Mouse (Mus musculus): ENCODE data around the gene Ints11. TPM values are rescaled to one million over a fixed set of nuclear protein-coding genes. Genes with fewer than 3 reads are reported as not detected.

Ints11 gene
- polyA plus RNA-seq, 1 experiment, result 32.3 TPM

DNA sequence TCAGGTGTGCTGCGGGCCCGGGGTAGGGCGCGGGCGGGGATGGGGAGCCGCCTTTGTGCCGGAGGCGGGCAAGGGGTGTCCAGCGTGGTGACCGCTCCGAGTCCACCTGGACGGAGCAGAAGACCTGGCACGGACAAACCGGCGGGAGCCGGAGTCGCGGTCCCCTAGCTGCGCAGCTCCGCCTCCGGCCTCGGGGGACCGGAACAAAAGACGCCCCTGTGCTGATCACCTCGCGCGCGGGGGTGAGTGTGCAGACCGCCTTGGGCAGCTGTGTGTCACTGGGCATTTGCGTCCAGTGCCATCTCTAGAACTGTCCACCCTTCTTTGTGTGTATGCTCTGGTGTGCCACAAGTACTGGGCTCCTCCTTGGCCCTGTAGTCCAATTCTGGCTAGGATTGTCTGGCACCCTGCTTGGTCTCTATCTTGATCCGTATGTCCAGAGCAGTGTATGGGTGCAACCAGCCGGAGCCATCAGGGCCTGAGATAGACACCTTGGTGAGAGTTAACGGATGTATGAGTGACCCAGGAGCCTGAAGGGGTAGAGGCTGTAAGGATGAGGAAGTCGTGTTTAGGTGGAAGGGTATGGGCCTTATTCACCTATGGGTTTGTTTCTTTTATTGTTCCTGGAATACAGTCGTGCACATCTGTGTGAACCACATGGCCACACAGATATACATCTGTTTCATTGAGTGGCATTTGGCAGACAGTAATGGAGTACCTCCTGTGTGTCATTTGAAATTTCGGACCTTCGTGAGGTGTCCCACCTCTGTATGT, 23.3 kb downstream of the Ints11 start:
- no peak for DNase-seq (ENCODE audit: low spot score)

- DNase-seq (ENCODE audit: low spot score), result peak; percentile 17
Measured at GRCm38 (mm10) chr4:155893212-155893690, 23.9 kb downstream of the Ints11 start.

DNA sequence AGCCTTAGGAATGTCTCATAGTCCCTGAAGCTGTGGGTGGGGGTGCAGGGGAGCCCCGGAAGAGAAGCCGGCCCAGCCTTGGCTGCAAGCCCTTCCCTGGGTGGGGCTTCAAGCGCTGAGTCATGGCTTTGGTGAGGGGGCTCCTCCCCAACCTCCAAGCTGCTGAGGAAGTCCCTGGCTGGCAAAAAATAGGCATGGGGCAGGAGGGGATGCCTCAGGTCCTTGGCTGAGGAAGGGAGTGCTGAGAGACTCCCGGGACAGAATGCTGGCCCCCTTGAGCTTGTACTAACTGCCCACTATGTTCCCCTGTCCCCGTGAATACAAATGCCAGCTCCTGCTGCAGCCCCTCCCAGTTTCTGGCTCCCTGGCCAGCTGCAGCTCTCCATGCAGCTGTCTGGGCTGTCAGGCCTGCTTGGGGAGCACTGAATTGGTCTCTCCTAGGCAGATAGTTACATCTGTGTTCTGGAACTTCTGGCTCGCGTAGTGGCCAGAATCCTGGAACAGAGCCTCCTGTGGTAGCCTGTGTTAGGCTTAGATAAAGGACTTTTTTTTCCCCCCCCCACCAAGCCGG, 25.1 kb downstream of the Ints11 start:
- peak; percentile 46 for DNase-seq (ENCODE audit: low spot score)

DNA sequence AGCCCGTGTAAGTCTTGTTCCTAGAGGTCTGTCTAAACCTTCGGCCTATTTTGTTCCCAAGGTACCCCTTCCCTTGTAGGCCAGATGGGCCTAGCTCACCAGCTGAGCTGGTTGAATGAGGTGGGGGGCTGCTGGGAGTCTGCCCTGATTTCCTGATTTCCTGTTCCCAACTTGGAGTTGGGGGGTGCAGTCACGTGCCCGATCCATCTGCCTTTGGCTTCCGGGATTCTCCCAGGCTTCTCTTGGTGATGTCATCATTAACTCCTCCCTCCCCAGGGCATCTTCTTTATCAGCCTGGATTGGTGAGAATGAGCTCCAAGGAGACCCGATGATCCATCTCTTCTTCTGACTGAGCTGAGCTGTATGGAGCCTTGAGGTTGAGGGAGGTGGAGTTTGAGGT, 25.9 kb downstream of the Ints11 start:
- DNase-seq (ENCODE audit: low spot score), result peak; percentile 18

GRCm38 (mm10) chr4:155895826-155896225, 26.5 kb downstream of the Ints11 start:
- DNase-seq (ENCODE audit: low spot score), result no peak

DNA sequence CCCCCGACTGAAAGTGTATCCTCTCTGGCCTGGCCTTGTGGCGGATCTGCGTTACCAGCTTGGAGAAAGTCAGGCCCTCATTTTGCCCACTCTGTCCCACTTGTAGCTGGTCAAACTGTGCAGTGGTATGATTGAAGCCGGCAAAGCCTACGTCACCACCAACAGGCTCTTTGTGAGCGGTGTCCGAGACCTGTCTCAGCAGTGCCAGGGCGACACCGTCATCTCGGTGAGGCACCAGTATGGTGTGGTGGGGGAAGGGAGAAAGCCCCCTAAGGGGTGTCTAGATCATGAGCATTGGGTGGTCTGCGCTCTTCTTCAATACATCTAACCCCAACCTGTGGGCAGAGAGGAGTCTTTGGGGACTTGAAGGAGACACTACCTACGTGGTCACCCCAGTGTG, 27.1 kb downstream of the Ints11 start:
- DNase-seq (ENCODE audit: low spot score), result peak; percentile 15

- no peak for DNase-seq (ENCODE audit: low spot score)
Measured at GRCm38 (mm10) chr4:155898318-155898717, 29.0 kb downstream of the Ints11 start.

- no peak for DNase-seq (ENCODE audit: low spot score)
Measured at GRCm38 (mm10) chr4:155899355-155899754, 30.0 kb downstream of the Ints11 start.

DNA sequence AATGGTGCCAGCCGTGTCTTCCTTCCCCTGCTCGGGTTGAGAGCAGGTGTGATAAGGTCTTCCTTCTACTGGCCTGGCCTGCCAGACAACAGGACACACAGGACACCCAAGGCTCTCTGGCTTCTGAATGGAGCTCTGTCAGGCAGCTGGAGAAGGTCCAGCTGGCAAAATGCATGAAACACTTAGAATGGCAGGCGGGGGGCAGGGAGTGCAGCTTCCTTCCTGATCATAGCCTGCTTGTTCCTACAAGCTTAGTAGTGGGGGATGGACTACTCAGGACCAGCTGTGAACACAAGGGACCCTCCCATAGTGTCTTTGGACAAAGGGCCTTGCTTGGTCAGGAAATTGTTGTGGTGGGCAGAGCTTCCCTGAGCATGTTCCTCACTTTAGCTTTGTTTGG, 31.9 kb downstream of the Ints11 start:
- DNase-seq (ENCODE audit: low spot score), result no peak

DNA sequence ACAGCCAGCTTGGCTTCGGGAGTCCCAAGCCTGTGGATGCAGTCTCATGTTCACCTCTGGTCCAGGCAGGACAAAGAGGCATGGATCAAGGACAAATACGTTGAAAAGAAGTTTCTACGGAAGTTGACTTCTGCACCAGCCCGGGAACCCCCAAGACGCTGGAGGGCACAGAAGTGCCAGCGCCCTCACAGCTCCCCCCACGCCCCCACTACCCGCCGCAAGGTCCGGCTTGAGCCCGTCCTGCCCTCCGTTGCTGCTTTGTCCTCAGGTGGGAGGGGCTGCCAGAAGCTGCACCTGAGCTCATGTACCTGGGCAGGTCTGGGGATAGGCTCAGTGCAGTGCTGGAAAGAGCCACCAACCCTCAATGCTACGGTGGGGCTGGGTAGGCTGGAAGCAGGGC, 33.9 kb downstream of the Ints11 start:
- DNase-seq (ENCODE audit: low spot score), result peak; percentile 18

GRCm38 (mm10) chr4:155904318-155905102, 35.2 kb downstream of the Ints11 start:
- DNase-seq (ENCODE audit: low spot score), result peak; percentile 17

DNA sequence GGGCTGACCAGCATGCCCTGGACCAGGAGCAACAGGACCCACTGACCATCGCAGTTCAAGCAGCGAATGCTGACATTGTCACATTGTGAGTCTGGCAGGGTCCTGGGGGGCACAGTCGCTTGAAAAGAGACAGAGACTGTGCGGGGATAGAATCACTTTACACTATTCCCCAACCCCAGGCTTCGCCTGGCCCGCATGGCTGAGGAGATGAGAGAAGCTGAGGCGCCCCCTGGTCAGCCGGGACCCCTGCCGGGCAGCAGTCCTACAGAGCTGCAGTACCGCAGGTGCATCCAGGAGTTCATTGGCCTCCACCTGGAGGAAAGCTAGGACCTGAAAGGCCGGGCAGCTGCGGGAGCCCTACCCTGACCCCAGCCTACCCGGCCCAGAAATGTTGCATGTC, 36.3 kb downstream of the Ints11 start:
- DNase-seq (ENCODE audit: low spot score), result peak; percentile 15

DNA sequence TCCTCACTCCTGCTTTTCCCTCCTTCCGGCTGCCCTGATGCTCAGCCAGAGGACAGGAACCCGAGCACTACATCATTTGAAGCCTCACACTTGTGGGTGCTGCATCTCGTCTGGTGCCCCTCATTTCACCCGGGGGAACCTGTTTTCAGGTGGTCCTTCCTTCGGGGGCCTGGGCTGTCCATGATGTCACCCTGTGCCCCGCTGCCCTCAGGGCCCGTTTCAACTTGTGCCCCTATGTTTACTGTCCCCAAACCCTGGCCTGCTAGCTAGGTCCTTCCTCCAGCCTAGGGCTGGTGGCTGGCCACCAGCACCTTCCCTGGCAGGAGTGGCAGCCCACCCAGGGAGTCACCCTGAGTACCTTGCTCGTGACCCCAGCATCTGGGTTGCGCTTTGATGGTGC, 36.8 kb downstream of the Ints11 start:
- peak; percentile 17 for DNase-seq (ENCODE audit: low spot score)

DNA sequence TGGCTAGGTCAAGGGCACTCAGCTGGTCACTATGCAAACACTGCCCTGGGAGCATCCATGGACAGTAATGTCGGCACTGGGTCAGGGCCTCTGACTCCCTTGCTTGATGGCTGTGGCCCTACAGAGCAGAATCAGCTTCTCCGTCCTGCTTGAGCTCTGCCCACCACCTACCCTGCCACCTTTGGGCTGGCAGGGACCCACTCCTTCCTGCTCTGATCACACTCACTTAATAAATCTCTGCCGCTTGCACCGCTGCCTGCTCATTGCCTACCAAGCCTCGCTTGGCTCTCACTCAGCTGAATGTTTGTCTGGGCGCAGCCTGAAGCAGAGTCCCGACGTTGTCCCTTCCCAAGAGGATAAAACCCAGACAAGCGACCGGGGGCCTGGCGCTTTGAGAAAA, 37.7 kb downstream of the Ints11 start:
- no peak for DNase-seq (ENCODE audit: low spot score)

- DNase-seq (ENCODE audit: low spot score), result no peak
Measured at GRCm38 (mm10) chr4:155908281-155908680, 38.9 kb downstream of the Ints11 start.

DNA sequence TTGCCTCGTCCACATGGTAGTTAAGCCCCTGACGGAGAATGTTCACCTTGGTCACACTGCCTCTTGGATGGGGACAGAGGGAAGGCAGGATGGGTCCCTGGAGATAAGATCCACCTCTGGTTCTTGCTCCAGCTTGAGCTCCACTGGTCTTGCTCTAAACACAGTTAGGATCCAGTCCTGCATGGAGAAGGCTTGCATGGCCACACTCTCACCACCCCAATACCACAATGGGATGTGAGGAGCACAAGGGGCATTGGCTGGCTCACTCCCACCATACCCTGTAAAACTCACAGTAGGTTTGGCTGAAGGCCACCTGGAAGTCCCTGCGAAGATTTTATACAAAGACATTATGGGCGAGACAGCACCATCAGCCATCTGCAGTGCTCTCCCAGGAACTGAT, 39.4 kb downstream of the Ints11 start:
- no peak for DNase-seq (ENCODE audit: low spot score)

DNA sequence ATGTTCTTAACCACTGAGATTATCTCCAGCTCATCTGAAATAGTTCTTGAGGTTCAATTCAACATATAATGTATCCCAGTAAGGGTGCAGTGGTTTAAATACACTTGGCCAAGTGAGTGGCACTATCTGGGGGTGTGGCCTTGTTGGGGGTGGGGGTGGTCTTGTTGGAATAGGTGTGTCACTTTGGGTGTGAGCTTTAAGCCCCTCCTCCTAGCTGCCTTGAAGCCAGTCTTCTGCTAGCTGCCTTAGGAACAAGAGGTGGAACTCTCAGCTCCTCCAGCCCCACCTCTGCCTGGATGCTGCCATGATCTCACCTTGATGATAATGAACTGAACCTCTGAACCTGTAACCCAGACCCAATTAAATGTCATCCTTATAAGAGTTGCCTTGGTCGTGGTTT, 62.7 kb downstream of the Ints11 start:
- no peak for DNase-seq (ENCODE audit: low spot score)

Other genes with a start within 250 kb of the Ints11 start
- gene Cdk11b, start 244.7 kb upstream of the Ints11 start, polyA plus RNA-seq (2012; rRNA removed), result 35.6 and 61.6 TPM in 2 replicates
- gene Gm10563, start 224.1 kb upstream of the Ints11 start, polyA plus RNA-seq (2012; rRNA removed), result not detected in 2 replicates
- gene Mmp23, start 216.2 kb upstream of the Ints11 start, polyA plus RNA-seq (2012; rRNA removed), result 138 and 226 TPM in 2 replicates
- gene Mib2, start 200.3 kb upstream of the Ints11 start, polyA plus RNA-seq (2012; rRNA removed), result 51.2 and 56.1 TPM in 2 replicates
- gene Fndc10, start 175.2 kb upstream of the Ints11 start, polyA plus RNA-seq (2012; rRNA removed), result 18.5 and 20.1 TPM in 2 replicates
- gene Ssu72, start 164.7 kb upstream of the Ints11 start, polyA plus RNA-seq (2012; rRNA removed), result 119 and 148 TPM in 2 replicates
- 2.7 and 3.3 TPM in 2 replicates for gene Tmem240, start 134.7 kb upstream of the Ints11 start, polyA plus RNA-seq (2012; rRNA removed)
- gene Atad3a, start 108.5 kb upstream of the Ints11 start, polyA plus RNA-seq (2012; rRNA removed), result 63.3 and 74.8 TPM in 2 replicates
- 29.3 and 32.1 TPM in 2 replicates for gene Vwa1, start 94.8 kb upstream of the Ints11 start, polyA plus RNA-seq (2012; rRNA removed)
- 0.91 and 0.93 TPM in 2 replicates for gene Tmem88b, start 83.7 kb upstream of the Ints11 start, polyA plus RNA-seq (2012; rRNA removed)
- 0.81 and 0.93 TPM in 2 replicates for gene Ankrd65, start 79.1 kb upstream of the Ints11 start, polyA plus RNA-seq (2012; rRNA removed)
- 78.0 and 96.4 TPM in 2 replicates for gene Mrpl20, start 66.7 kb upstream of the Ints11 start, polyA plus RNA-seq (2012; rRNA removed)
- gene Ccnl2, start 57.1 kb upstream of the Ints11 start, polyA plus RNA-seq (2012; rRNA removed), result 161 and 233 TPM in 2 replicates
- gene Aurkaip1, start 38.3 kb upstream of the Ints11 start, polyA plus RNA-seq (2012; rRNA removed), result 110 and 122 TPM in 2 replicates
- 377 and 402 TPM in 2 replicates for gene Mxra8, start 29.9 kb upstream of the Ints11 start, polyA plus RNA-seq (2012; rRNA removed)
- gene Dvl1, start 22.1 kb upstream of the Ints11 start, polyA plus RNA-seq (2012; rRNA removed), result 58.9 and 76.5 TPM in 2 replicates
- gene Tas1r3, start 6.2 kb upstream of the Ints11 start, polyA plus RNA-seq (2012; rRNA removed), result 0.91 and 1.3 TPM in 2 replicates
- 17.1 and 18.5 TPM in 2 replicates for gene Cptp, start 106 bp upstream of the Ints11 start, polyA plus RNA-seq (2012; rRNA removed)
- 43.7 and 55.5 TPM in 2 replicates for gene Pusl1, start 22.2 kb downstream of the Ints11 start, polyA plus RNA-seq (2012; rRNA removed)
- gene Acap3, start 22.3 kb downstream of the Ints11 start, polyA plus RNA-seq (2012; rRNA removed), result 23.7 and 29.2 TPM in 2 replicates
- gene Ube2j2, start 74.3 kb downstream of the Ints11 start, polyA plus RNA-seq (2012; rRNA removed), result 55.1 and 63.4 TPM in 2 replicates
- 27.5 and 29.9 TPM in 2 replicates for gene C1qtnf12, start 92.8 kb downstream of the Ints11 start, polyA plus RNA-seq (2012; rRNA removed)
- 5.3 and 6.1 TPM in 2 replicates for gene B3galt6, start 123.1 kb downstream of the Ints11 start, polyA plus RNA-seq (2012; rRNA removed)
- gene Sdf4, start 123.3 kb downstream of the Ints11 start, polyA plus RNA-seq (2012; rRNA removed), result 75.8 and 106 TPM in 2 replicates
- 3.0 and 3.9 TPM in 2 replicates for gene Tnfrsf4, start 144.3 kb downstream of the Ints11 start, polyA plus RNA-seq (2012; rRNA removed)
- gene Tnfrsf18, start 156.6 kb downstream of the Ints11 start, polyA plus RNA-seq (2012; rRNA removed), result 2.1 and 3.4 TPM in 2 replicates
- gene Ttll10, start 189.9 kb downstream of the Ints11 start, polyA plus RNA-seq (2012; rRNA removed), result 16.3 and 18.2 TPM in 2 replicates
- 19.0 and 22.4 TPM in 2 replicates for gene 9430015G10Rik, start 240.4 kb downstream of the Ints11 start, polyA plus RNA-seq (2012; rRNA removed)

Measured in urinary bladder, adult 2 months (tissue).